Mouse (Mus musculus): ENCODE measurements around the gene Tbc1d15.

GRCm38 (mm10) chr10:115235501-115235900 lies 15.8 kb downstream of the Tbc1d15 start:
- no peak for TF ChIP-seq CTCF (IDR thresholded peaks at IDR 0.05; ENCODE audit: low read depth, low read length)
- no peak for TF ChIP-seq POLR2A (IDR thresholded peaks at IDR 0.05; ENCODE audit: insufficient read depth, low read length)

All from ES-Bruce4 (cell line).